Mouse (Mus musculus): ENCODE measurements around the gene Cldn24. TPM values are rescaled to one million over a fixed set of nuclear protein-coding genes. Genes with fewer than 3 reads are reported as not detected.

Cldn24 gene
- polyA plus RNA-seq (2014; fragmentation: Nextera tagmentation; extraction: Ambion mirVana), result not detected in 2 replicates

GRCm38 (mm10) chr8:47821843-47822242 is at the start of gene Cldn24:
TSS of gene Cldn24 (plus strand) at chr8:47822143.
- Histone ChIP-seq H3K4me3 (ENCODE audit: low read depth, low read length) (no peak within 1 kb of the TSS), H3K9ac (ENCODE audit: low read depth, low read length) (no peak within 1 kb of the TSS), H3K9me3 (ENCODE audit: control insufficient read depth, low read length) (no peaks in the 10 kb centered on the region), H3K27me3 (replicated peaks; ENCODE audit: control insufficient read depth, insufficient read depth, low read length) (no peaks in the 10 kb centered on the region), H3K36me3 (ENCODE audit: control insufficient read depth, insufficient read depth, low read length) (no peaks in the 10 kb centered on the region), H3K27ac (ENCODE audit: low read depth, low read length) (no peak within 1 kb of the TSS), H3K4me2 (no peak within 1 kb of the TSS), H3K4me1 (replicated peaks; ENCODE audit: control insufficient read depth, insufficient read depth, low read length) (no peaks in the 10 kb centered on the region)
- no peak for ATAC-seq (replicated peaks; ENCODE audit: low FRiP score)
- 80% methylated on average over 6 of the region's 6 CpGs for WGBS
- DNase-seq (ENCODE audit: low spot score), result no peak

- no peak for DNase-seq (ENCODE audit: low spot score)
- H3K9ac ChIP-seq (ENCODE audit: low read depth, low read length), result no peak overlapping the region
- no peaks in the 10 kb centered on the region; the same call in 1 of the 2 replicates for H3K4me1 ChIP-seq (replicated peaks; ENCODE audit: control insufficient read depth, insufficient read depth, low read length)
- no peak overlapping the region for H3K27ac ChIP-seq (ENCODE audit: low read depth, low read length)
- no peak for ATAC-seq (replicated peaks; ENCODE audit: low FRiP score)
- no peak overlapping the region for H3K4me2 ChIP-seq
- no peak overlapping the region for H3K4me3 ChIP-seq (ENCODE audit: low read depth, low read length)
- WGBS, result 76% methylated on average over 5 of the region's 5 CpGs
- H3K27me3 ChIP-seq (replicated peaks; ENCODE audit: control insufficient read depth, insufficient read depth, low read length), result no peaks in the 10 kb centered on the region
- no peaks in the 10 kb centered on the region for H3K36me3 ChIP-seq (ENCODE audit: control insufficient read depth, insufficient read depth, low read length)
- H3K9me3 ChIP-seq (ENCODE audit: control insufficient read depth, low read length), result no peaks in the 10 kb centered on the region
Measured at GRCm38 (mm10) chr8:47772986-47773385, 49.0 kb upstream of the Cldn24 start.

- WGBS, result 86% methylated on average over 7 of the region's 7 CpGs
- H3K9me3 ChIP-seq (ENCODE audit: control insufficient read depth, low read length), result no peaks in the 10 kb centered on the region
- no peak overlapping the region for H3K27ac ChIP-seq (ENCODE audit: low read depth, low read length)
- ATAC-seq (replicated peaks; ENCODE audit: low FRiP score), result no peak
- H3K4me2 ChIP-seq, result no peak overlapping the region
- DNase-seq (ENCODE audit: low spot score), result no peak
- H3K9ac ChIP-seq (ENCODE audit: low read depth, low read length), result no peak overlapping the region
- H3K27me3 ChIP-seq (replicated peaks; ENCODE audit: control insufficient read depth, insufficient read depth, low read length), result no peaks in the 10 kb centered on the region
- no peaks in the 10 kb centered on the region for H3K4me1 ChIP-seq (replicated peaks; ENCODE audit: control insufficient read depth, insufficient read depth, low read length)
- H3K4me3 ChIP-seq (ENCODE audit: low read depth, low read length), result no peak overlapping the region
- H3K36me3 ChIP-seq (ENCODE audit: control insufficient read depth, insufficient read depth, low read length), result no peaks in the 10 kb centered on the region
Measured at GRCm38 (mm10) chr8:47777415-47777814, 44.5 kb upstream of the Cldn24 start.

- Histone ChIP-seq H3K4me2 (no peak overlapping the region), H3K27me3 (replicated peaks; ENCODE audit: control insufficient read depth, insufficient read depth, low read length) (no peaks in the 10 kb centered on the region), H3K9ac (ENCODE audit: low read depth, low read length) (no peak overlapping the region), H3K36me3 (ENCODE audit: control insufficient read depth, insufficient read depth, low read length) (no peaks in the 10 kb centered on the region), H3K4me1 (replicated peaks; ENCODE audit: control insufficient read depth, insufficient read depth, low read length) (no peaks in the 10 kb centered on the region), H3K27ac (ENCODE audit: low read depth, low read length) (no peak overlapping the region), H3K4me3 (ENCODE audit: low read depth, low read length) (no peak overlapping the region), H3K9me3 (ENCODE audit: control insufficient read depth, low read length) (no peaks in the 10 kb centered on the region)
- DNase-seq (ENCODE audit: low spot score), result no peak
- ATAC-seq (replicated peaks; ENCODE audit: low FRiP score), result no peak
- WGBS, result 75% methylated on average over 6 of the region's 6 CpGs
Measured at GRCm38 (mm10) chr8:47779589-47779988, 42.4 kb upstream of the Cldn24 start.

GRCm38 (mm10) chr8:47781881-47782280 is 40.1 kb upstream of the Cldn24 start:
- WGBS, result 83% methylated on average over 4 of the region's 4 CpGs
- no peak overlapping the region for H3K9ac ChIP-seq (ENCODE audit: low read depth, low read length)
- no peak overlapping the region for H3K27ac ChIP-seq (ENCODE audit: low read depth, low read length)
- H3K4me1 ChIP-seq (replicated peaks; ENCODE audit: control insufficient read depth, insufficient read depth, low read length), result no peaks in the 10 kb centered on the region
- H3K9me3 ChIP-seq (ENCODE audit: control insufficient read depth, low read length), result no peaks in the 10 kb centered on the region
- H3K4me2 ChIP-seq, result no peak overlapping the region
- H3K27me3 ChIP-seq (replicated peaks; ENCODE audit: control insufficient read depth, insufficient read depth, low read length), result no peaks in the 10 kb centered on the region
- no peak for ATAC-seq (replicated peaks; ENCODE audit: low FRiP score)
- H3K4me3 ChIP-seq (ENCODE audit: low read depth, low read length), result no peak overlapping the region
- no peaks in the 10 kb centered on the region for H3K36me3 ChIP-seq (ENCODE audit: control insufficient read depth, insufficient read depth, low read length)
- no peak for DNase-seq (ENCODE audit: low spot score)

- WGBS, result 87% methylated on average over 2 of the region's 2 CpGs
- Histone ChIP-seq H3K4me2 (no peak overlapping the region), H3K27me3 (replicated peaks; ENCODE audit: control insufficient read depth, insufficient read depth, low read length) (no peaks in the 10 kb centered on the region), H3K27ac (ENCODE audit: low read depth, low read length) (no peak overlapping the region), H3K9me3 (ENCODE audit: control insufficient read depth, low read length) (no peaks in the 10 kb centered on the region), H3K9ac (ENCODE audit: low read depth, low read length) (no peak overlapping the region), H3K4me1 (replicated peaks; ENCODE audit: control insufficient read depth, insufficient read depth, low read length) (no peaks in the 10 kb centered on the region), H3K36me3 (ENCODE audit: control insufficient read depth, insufficient read depth, low read length) (no peaks in the 10 kb centered on the region), H3K4me3 (ENCODE audit: low read depth, low read length) (no peak overlapping the region)
- ATAC-seq (replicated peaks; ENCODE audit: low FRiP score) (no peak), DNase-seq (ENCODE audit: low spot score) (no peak)
Measured at GRCm38 (mm10) chr8:47783544-47783943, 38.4 kb upstream of the Cldn24 start.

GRCm38 (mm10) chr8:47783944-47784343 is 38.0 kb upstream of the Cldn24 start:
- Histone ChIP-seq H3K4me1 (replicated peaks; ENCODE audit: control insufficient read depth, insufficient read depth, low read length) (no peaks in the 10 kb centered on the region), H3K36me3 (ENCODE audit: control insufficient read depth, insufficient read depth, low read length) (no peaks in the 10 kb centered on the region), H3K4me3 (ENCODE audit: low read depth, low read length) (no peak overlapping the region), H3K4me2 (no peak overlapping the region), H3K27me3 (replicated peaks; ENCODE audit: control insufficient read depth, insufficient read depth, low read length) (no peaks in the 10 kb centered on the region), H3K27ac (ENCODE audit: low read depth, low read length) (no peak overlapping the region), H3K9me3 (ENCODE audit: control insufficient read depth, low read length) (no peaks in the 10 kb centered on the region), H3K9ac (ENCODE audit: low read depth, low read length) (no peak overlapping the region)
- ATAC-seq (replicated peaks; ENCODE audit: low FRiP score), result no peak
- 87% methylated on average over 6 of the region's 6 CpGs for WGBS
- DNase-seq (ENCODE audit: low spot score), result no peak

- H3K27ac ChIP-seq (ENCODE audit: low read depth, low read length), result no peak overlapping the region
- DNase-seq (ENCODE audit: low spot score) (no peak), ATAC-seq (replicated peaks; ENCODE audit: low FRiP score) (no peak)
- 80% methylated on average over 7 of the region's 7 CpGs for WGBS
- no peak overlapping the region for H3K9ac ChIP-seq (ENCODE audit: low read depth, low read length)
- H3K27me3 ChIP-seq (replicated peaks; ENCODE audit: control insufficient read depth, insufficient read depth, low read length), result no peaks in the 10 kb centered on the region
- no peak overlapping the region for H3K4me2 ChIP-seq
- no peak overlapping the region for H3K4me3 ChIP-seq (ENCODE audit: low read depth, low read length)
- no peaks in the 10 kb centered on the region for H3K4me1 ChIP-seq (replicated peaks; ENCODE audit: control insufficient read depth, insufficient read depth, low read length)
- H3K9me3 ChIP-seq (ENCODE audit: control insufficient read depth, low read length), result no peaks in the 10 kb centered on the region
- H3K36me3 ChIP-seq (ENCODE audit: control insufficient read depth, insufficient read depth, low read length), result no peaks in the 10 kb centered on the region
Measured at GRCm38 (mm10) chr8:47784436-47784835, 37.5 kb upstream of the Cldn24 start.

GRCm38 (mm10) chr8:47786323-47786722 is 35.6 kb upstream of the Cldn24 start:
- Histone ChIP-seq H3K27me3 (replicated peaks; ENCODE audit: control insufficient read depth, insufficient read depth, low read length) (no peaks in the 10 kb centered on the region), H3K4me3 (ENCODE audit: low read depth, low read length) (no peak overlapping the region), H3K36me3 (ENCODE audit: control insufficient read depth, insufficient read depth, low read length) (no peaks in the 10 kb centered on the region), H3K4me2 (no peak overlapping the region), H3K4me1 (replicated peaks; ENCODE audit: control insufficient read depth, insufficient read depth, low read length) (no peaks in the 10 kb centered on the region), H3K27ac (ENCODE audit: low read depth, low read length) (no peak overlapping the region), H3K9me3 (ENCODE audit: control insufficient read depth, low read length) (no peaks in the 10 kb centered on the region), H3K9ac (ENCODE audit: low read depth, low read length) (no peak overlapping the region)
- WGBS, result 93% methylated on average over 15 of the region's 15 CpGs
- ATAC-seq (replicated peaks; ENCODE audit: low FRiP score), result no peak
- DNase-seq (ENCODE audit: low spot score), result no peak
